Mouse (Mus musculus) spleen, postnatal 4 days (tissue): ENCODE data around the gene Elobl.

Experiments used
- DNase-seq, 2 experiments: peaks; one replicate each; pipeline ENCODE4 v3.0.0; 2022; ENCODE audit warnings: low spot score in 2 of 2

Elobl gene

GRCm38 (mm10) chr11:88988956-88989355 is 22.2 kb upstream of the Elobl start:
- DNase-seq, result no peak

- no peak for DNase-seq
These were observed 19.9 kb upstream of the Elobl start for GRCm38 (mm10) chr11:88986616-88987015.

DNA sequence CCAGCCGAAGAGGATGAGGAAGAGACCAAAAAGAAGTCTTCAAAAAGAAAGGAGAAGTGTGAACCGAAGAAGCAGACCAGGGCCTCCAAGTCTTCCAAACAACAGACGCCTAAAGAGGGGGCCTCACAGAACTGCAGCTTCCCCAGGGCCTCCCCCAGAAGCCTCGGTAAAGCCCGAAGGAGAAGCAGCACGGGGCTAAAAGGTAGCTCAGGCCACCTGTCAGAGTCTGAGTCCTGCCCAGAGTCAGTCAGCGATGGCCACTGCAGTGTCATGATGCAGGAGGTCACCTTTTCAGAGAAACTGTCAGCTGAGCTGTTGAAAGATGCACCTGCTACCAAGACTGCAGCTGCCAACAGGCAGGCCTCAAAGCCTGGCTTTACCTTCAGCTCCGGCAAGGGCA is 14.6 kb upstream of the Elobl start:
- no peak for DNase-seq

GRCm38 (mm10) chr11:88977188-88977587 is 10.5 kb upstream of the Elobl start:
- no peak for DNase-seq

- DNase-seq, result no peak
These were observed 9.6 kb upstream of the Elobl start for GRCm38 (mm10) chr11:88976320-88976719.

GRCm38 (mm10) chr11:88973776-88974701 is 7.3 kb upstream of the Elobl start:
- DNase-seq, result peak; percentile 90 to 95

GRCm38 (mm10) chr11:88970202-88970732 is 3.5 kb upstream of the Elobl start, which contains the start of gene Coil:
TSS of gene Coil (plus strand) at chr11:88970252.
- DNase-seq, result no peak

DNA sequence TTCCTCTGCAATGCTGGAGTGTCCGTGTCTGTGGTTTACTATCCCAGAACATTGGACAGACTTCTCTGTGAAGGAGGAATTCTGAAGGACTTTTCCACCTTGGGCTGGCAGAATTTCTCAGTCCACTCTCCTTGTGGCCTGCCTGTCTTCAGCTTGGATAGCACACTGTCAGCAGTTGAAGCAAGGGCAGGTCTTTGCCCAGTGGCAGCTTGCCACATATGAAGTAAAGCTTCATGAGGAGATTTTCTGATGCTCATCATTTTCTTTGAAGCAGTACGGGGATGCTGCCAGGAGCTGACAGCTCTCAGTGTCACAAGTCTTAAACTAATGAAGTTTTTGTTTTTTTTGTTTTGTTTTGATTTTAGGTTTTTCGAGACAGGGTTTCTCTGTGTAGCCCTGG is 7.9 kb downstream of the Elobl start:
- DNase-seq, result no peak

DNA sequence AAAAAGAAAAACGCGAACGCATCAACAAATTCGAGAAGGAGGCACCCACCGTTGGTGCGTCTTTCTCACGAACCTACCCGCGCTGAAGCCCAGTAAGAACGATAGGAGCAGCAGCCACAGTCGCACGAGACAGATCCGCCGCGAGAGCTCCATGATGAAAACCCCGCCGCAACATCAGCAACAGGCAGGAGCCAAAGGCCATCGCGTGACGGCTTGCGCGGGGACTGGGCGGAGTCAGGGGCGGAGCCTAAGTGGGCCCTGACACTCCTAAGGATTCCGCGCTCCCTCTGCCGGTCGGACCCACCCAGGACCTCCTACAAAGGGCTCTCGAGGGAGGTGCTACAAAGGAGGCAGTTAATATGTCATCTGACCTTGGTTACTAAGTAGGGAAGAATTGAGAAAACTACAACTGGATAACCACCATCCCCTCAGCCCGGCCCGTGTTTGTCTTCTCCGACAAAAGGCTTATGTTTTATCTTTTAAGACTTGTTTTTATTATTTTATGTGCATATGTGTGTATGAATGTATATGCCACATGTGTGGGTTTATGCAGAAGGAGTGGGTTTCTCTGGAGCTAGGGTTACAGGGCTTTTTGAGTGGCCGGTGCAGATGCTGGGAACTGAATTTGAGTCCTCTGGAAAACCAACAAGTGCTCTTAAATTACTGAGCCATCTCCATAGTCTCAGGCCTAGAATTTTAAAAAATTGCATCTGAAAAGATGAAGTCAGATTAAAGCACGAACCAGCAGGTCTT is 11.3 kb downstream of the Elobl start, which contains the start of gene Scpep1:
TSS of gene Scpep1 (minus strand) at position 249 of the 753 bp plus-strand sequence.
- peak; percentile 97 to 98 for DNase-seq

- no peak for DNase-seq
These were observed 11.9 kb downstream of the Elobl start for GRCm38 (mm10) chr11:88954803-88955202.

DNA sequence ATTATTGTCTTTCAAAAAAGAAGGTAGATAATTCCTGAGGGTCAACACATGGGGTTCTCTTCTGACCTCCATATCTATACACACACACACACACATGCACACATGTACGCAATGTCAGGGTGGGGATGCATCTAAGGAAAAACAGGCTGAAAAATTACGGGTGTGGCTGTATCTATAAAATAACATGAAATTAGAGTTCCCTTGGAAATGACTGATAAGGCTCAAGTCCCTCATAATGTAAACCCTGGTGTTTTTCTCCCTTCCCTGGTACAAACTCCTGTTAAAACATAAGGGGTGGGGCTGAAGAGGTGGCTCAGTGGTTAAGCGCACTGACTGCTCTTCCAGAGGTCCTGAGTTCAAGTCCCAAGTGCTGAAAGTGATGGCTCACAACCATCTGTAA is 13.1 kb downstream of the Elobl start:
- no peak for DNase-seq

DNA sequence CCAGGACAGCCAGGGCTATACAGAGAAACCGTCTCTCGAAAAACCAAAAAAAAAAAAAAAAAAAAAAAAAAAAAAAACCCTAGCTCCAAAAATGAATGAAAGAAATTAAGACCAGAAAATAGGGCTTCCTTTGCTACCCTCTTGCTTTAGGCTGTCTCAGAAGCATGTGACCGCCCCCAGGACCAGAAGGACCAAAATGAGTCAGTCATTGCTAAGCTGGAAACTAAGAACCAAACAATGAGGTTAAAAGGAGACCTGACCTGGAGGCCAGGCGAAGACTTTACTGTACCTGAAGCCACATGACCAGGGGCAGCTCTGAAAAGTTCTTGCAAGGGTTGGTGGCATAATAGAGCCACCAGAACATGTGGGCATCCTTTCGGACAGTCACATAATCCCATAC is 14.6 kb downstream of the Elobl start:
- no peak for DNase-seq

GRCm38 (mm10) chr11:88951576-88951975 is 15.2 kb downstream of the Elobl start:
- DNase-seq, result no peak

GRCm38 (mm10) chr11:88950640-88951250 is 16.0 kb downstream of the Elobl start:
- no peak for DNase-seq

DNA sequence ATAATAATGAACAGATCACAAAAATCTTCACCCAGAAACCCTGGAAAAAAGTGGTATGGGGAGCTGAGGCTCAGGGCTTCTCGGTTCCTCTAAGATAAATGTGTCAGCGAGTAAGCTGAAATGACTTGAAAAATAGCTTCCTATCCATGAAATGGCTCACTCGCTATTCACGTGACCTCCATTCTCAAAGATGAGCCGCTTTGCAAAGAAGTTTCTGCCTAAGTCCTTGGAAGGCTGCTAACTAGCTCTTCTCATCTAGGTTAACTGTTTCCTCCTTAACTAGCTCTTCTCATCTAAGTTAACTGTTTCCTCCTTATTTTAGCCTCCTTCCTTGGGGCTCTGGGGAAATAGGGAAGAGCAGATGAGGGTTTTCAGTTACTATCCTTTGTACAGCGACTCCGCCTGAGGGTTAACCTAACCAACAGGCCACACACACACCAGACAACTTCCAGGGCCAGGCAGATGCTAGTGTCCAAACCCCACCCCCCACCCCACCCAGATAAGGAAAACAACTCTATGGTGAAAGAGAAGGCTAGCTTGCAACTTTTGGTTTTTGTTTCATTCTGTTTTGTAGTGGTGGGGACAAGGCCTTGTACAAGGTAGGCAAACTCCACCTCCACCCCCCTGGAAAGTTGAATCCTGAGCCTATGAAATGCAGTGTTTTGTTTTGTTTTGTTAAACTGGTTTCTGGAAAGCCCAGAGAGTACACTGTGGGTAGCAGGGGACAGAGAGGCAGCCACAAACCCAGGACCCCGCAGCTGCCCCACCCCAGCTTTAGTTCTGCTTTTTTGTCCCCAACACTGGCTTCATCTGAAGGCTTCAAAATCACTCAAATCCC is 16.7 kb downstream of the Elobl start:
- no peak for DNase-seq

DNA sequence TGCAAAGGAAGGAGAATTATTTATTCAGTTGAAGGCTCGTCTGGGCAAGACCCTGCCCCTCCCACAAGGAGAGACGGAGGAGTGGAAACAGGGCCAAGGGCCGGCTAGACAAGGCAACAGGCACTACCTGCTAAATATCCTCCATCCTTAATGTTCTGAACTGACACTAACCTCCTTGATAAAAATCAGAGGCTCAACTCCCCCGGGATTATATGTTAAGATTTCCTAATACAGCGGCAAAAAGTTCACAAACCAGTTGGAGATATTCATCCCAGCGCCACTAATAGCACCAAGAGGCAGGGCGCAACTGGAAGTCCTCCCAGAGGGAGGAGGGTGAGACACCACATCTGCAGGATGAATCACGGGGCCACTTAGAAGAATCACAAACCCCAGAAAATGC is 17.8 kb downstream of the Elobl start:
- DNase-seq, result no peak

GRCm38 (mm10) chr11:88945971-88946585 is 20.7 kb downstream of the Elobl start:
- no peak for DNase-seq

DNA sequence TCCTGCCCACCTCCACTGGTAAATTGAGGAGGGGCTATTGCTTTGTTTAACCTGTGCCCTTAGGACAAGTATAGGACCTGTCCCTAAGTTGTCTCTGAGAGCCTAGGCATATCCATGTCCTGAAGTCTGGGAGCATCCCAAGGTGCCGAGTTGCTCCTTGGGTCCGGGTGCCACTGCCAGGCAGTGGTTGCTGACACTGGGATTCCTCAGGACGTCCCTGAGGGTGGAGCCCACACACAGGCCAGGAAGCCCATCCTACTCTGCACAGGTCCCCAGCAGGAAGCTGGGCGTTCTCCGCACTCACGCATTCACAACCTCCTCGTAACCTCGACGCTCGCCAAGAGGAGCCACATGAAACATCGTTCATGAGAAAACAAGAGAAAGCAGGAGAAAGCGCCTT is 25.2 kb downstream of the Elobl start:
- no peak for DNase-seq

DNA sequence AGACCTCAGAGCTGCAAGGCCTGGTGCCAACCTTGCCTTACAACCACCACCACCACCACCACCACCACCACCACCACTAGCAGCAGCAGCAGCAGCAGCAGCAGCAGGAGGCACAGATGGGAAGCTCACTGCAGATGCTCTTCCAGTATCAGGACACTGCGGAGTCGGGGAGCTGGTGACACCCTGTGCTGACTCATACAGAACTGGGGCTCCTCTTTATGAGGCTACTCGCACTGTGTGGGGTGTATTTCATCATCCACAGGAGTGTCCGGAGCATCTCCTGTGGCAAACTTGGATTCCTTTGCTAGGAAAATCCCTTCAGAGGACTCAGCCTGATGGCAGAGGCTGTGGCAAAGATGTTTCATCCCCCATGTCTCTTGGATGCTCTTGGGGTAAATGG is 27.1 kb downstream of the Elobl start:
- no peak for DNase-seq

DNA sequence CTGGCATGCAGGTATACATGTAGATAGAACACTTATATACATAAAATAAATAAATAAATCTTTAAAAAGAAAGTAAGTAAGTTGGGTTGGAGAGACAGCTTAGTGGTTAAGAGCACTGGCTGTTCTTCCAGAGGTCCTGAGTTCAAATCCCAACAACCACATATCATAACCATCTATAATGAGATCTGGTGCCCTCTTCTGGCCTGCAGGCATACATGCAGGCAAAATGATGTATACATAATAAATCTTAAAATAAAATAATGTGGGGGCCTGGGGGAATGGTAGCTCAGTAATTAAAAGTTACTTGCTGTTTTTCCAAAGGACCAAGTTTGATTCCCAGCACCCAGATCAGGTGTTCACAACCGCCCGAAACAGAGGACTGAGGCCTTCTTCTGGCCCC is 28.0 kb downstream of the Elobl start:
- no peak for DNase-seq

DNA sequence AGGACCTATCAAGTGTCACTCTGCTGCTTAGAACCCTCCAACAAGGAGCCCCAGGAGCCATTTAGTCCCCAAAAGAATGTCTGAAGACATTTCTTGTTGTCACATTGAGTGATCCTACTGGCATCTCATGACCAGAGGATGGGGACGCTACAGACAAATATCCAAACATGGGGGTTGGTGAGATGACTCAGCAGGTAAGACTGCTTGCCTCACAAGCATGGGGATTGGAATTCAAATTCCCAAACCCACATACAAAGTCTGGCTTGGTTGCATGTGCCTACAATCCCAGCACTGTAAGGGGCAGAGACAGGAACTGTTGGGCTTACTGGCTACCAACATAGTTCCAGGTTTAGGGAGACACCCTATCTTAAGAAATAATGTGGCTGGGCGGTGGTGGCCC is 28.8 kb downstream of the Elobl start:
- DNase-seq, result no peak
